ENCODE assay signal across 8 mouse cellular contexts in the genomic region with DNA sequence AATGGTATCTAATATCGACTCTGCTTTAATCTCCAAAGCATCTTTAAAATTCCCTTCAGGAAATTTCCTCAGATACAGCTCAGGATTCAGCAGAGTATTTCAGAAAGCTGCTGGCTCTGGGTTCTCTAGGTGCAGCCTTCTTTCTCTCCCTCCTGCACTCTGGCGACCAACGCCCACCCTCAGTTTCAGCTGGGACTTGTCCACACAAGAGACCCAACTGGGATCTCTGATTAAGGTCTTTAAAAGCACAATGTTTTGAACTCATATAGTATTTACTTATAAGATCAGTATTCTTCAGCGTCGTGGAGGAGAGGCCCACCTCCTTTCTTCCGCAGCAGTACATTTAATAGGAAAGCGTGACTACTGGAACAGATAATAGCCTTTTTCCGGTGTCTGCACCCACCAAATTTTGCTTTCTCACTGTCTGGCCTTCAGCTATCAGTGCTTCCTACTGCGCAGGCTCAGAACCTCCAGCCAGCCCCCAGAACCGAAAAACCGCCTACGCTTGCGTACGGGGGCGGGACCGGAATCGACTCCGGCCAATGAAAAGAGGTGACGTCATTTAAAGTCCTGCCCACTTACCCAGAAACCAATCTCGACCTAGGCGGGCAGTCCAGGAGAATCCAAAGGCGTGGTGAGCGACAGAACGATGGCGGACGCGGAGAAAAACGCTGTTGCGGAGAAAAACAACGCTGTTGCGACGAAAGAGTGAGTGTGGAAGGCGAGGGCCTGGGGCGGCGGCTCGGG. TPM values are rescaled to one million over a fixed set of nuclear protein-coding genes. Genes with fewer than 3 reads are reported as not detected.
DNase-seq lines count a peak whose midpoint lies in the region; ATAC-seq and TF ChIP-seq lines count a peak whose summit lies in the region.

A gene (plus strand): TSS at position 576 of the 747 bp plus-strand sequence.

- WGBS in embryonic facial prominence, embryonic 13.5 days, result 3% methylated on average over 36 of the region's 36 CpGs
- 2% methylated on average over 36 of the region's 36 CpGs for WGBS in kidney, adult 2 months
- 2% methylated on average over 36 of the region's 36 CpGs for whole genome bisulfite sequencing in limb, embryonic 12.5 days
- 2% methylated on average over 36 of the region's 36 CpGs for WGBS in midbrain, embryonic 15.5 days
- 4% methylated on average over 36 of the region's 36 CpGs for WGBS in spleen, adult 2 months

- no peaks in the 10 kb centered on the region for H3K27me3 ChIP-seq in embryonic facial prominence, embryonic 13.5 days
- no peaks in the 10 kb centered on the region for H3K27me3 ChIP-seq in kidney, adult 2 months (replicated peaks; ENCODE audit: control insufficient read depth, insufficient read depth, low read length)
- H3K27me3 ChIP-seq in limb, embryonic 12.5 days, result no peaks in the 10 kb centered on the region
- no peaks in the 10 kb centered on the region for H3K27me3 ChIP-seq in midbrain, embryonic 15.5 days (replicated peaks)
- H3K27me3 ChIP-seq in spleen, adult 2 months (ENCODE audit: control insufficient read depth, insufficient read depth, low read length), result no peaks in the 10 kb centered on the region

- H3K4me1 ChIP-seq in embryonic facial prominence, embryonic 13.5 days, result peaks cover 9% of the 10 kb centered on the region
- 0 out of 2 replicates have a peak, but pooled peaks cover 6% of the 10 kb centered on the region for H3K4me1 ChIP-seq in kidney, adult 2 months (ENCODE audit: control insufficient read depth, insufficient read depth, low read length)
- peaks cover 10% of the 10 kb centered on the region for H3K4me1 ChIP-seq in limb, embryonic 12.5 days (replicated peaks)
- H3K4me1 ChIP-seq in midbrain, embryonic 15.5 days, result peaks cover 32% of the 10 kb centered on the region
- no peaks in the 10 kb centered on the region for H3K4me1 ChIP-seq in spleen, adult 2 months (ENCODE audit: control insufficient read depth, insufficient read depth, insufficient read length)

- H3K4me2 ChIP-seq in embryonic facial prominence, embryonic 13.5 days, result peak within 1 kb of the TSS; percentile 77
- peak within 1 kb of the TSS; percentile 75 for H3K4me2 ChIP-seq in limb, embryonic 12.5 days
- peak within 1 kb of the TSS; percentile 78 for H3K4me2 ChIP-seq in midbrain, embryonic 15.5 days

- no peak for TF ChIP-seq CTCF in kidney, adult 2 months (conservative IDR thresholded peaks at IDR 0.05; ENCODE audit: insufficient read depth, insufficient read length, low read depth, low read length)
- no peak for TF ChIP-seq CTCF in spleen, adult 2 months (IDR thresholded peaks at IDR 0.05; ENCODE audit: extremely low read depth, insufficient read depth, insufficient read length, insufficient replicate concordance)

- peak; percentile 97 for ATAC-seq in embryonic facial prominence, embryonic 13.5 days (ENCODE audit: insufficient number of reproducible peaks, insufficient read depth, low FRiP score, low TSS enrichment, low read depth)
- peak; percentile 98 for ATAC-seq in limb, embryonic 12.5 days (ENCODE audit: insufficient number of reproducible peaks, insufficient read depth, low FRiP score, low TSS enrichment, low read depth)
- ATAC-seq in midbrain, embryonic 15.5 days (replicated peaks), result peak; percentile 98

- peak within 1 kb of the TSS; percentile 86 for H3K9ac ChIP-seq in embryonic facial prominence, embryonic 13.5 days
- H3K9ac ChIP-seq in limb, embryonic 12.5 days (replicated peaks), result peak within 1 kb of the TSS; percentile 75
- peak within 1 kb of the TSS; percentile 79 for H3K9ac ChIP-seq in midbrain, embryonic 15.5 days

- no peak for TF ChIP-seq POLR2A in kidney, adult 2 months (IDR thresholded peaks at IDR 0.05; ENCODE audit: low read depth, low read length)
- no peak for TF ChIP-seq POLR2A in spleen, adult 2 months (IDR thresholded peaks at IDR 0.05; ENCODE audit: low read depth, low read length)

- peak within 1 kb of the TSS; percentile 76 for H3K4me3 ChIP-seq in embryonic facial prominence, embryonic 13.5 days
- H3K4me3 ChIP-seq in kidney, adult 2 months (ENCODE audit: insufficient read depth, low read depth, low read length), result peak within 1 kb of the TSS; percentile 86
- H3K4me3 ChIP-seq in limb, embryonic 12.5 days (replicated peaks), result peak within 1 kb of the TSS; percentile 77
- peak within 1 kb of the TSS; percentile 77 for H3K4me3 ChIP-seq in midbrain, embryonic 15.5 days
- H3K4me3 ChIP-seq in spleen, adult 2 months (ENCODE audit: extremely low read depth, insufficient read depth, insufficient read length), result peak within 1 kb of the TSS; percentile 84

- peaks cover 32% of the 10 kb centered on the region for H3K36me3 ChIP-seq in embryonic facial prominence, embryonic 13.5 days
- peaks cover 3% of the 10 kb centered on the region for H3K36me3 ChIP-seq in kidney, adult 2 months (ENCODE audit: control insufficient read depth, insufficient read depth, low read length)
- H3K36me3 ChIP-seq in limb, embryonic 12.5 days, result peaks cover 31% of the 10 kb centered on the region
- H3K36me3 ChIP-seq in midbrain, embryonic 15.5 days (replicated peaks), result peaks cover 21% of the 10 kb centered on the region
- peaks cover 12% of the 10 kb centered on the region for H3K36me3 ChIP-seq in spleen, adult 2 months (ENCODE audit: control insufficient read depth, insufficient read depth, low read length)

- no peaks in the 10 kb centered on the region for H3K9me3 ChIP-seq in embryonic facial prominence, embryonic 13.5 days
- H3K9me3 ChIP-seq in limb, embryonic 12.5 days, result no peaks in the 10 kb centered on the region
- no peaks in the 10 kb centered on the region for H3K9me3 ChIP-seq in midbrain, embryonic 15.5 days

- H3K27ac ChIP-seq in embryonic facial prominence, embryonic 13.5 days, result peak within 1 kb of the TSS; percentile 90
- H3K27ac ChIP-seq in kidney, adult 2 months (ENCODE audit: insufficient read depth, low read depth, low read length), result peak within 1 kb of the TSS; percentile 65
- H3K27ac ChIP-seq in limb, embryonic 12.5 days, result peak within 1 kb of the TSS; percentile 92
- H3K27ac ChIP-seq in midbrain, embryonic 15.5 days, result peak within 1 kb of the TSS; percentile 95
- peak within 1 kb of the TSS; percentile 70 for H3K27ac ChIP-seq in spleen, adult 2 months (ENCODE audit: insufficient read depth, low read length)

- peak; percentile 94 for DNase-seq in 3134 (ENCODE audit: extremely low read depth, insufficient read length, low spot score)
- peak; percentile 95 to 96 for DNase-seq in adrenal gland, postnatal 36 days
- peak; percentile 97 to 98 for DNase-seq in heart, adult 18-20 months
- peak; percentile 98 for DNase-seq in kidney, adult 2 months
- DNase-seq in spleen, adult 2 months (ENCODE audit: low read depth in 1 of 2, low spot score in 2 of 2), result peak; percentile 89 to 93

RNA-seq across cellular contexts. Expression of the gene that starts here (rescaled TPM):
- 100 to 1,000 TPM; 126 to 154 TPM for total RNA-seq in adrenal gland, postnatal 36 days (2021)
- 225 and 232 TPM in 2 replicates for polyA plus RNA-seq in embryonic facial prominence, embryonic 13.5 days (2015; fragmentation: Nextera tagmentation; extraction: Ambion mirVana)
- 10 to 100 TPM; 45.4 to 46.0 TPM for total RNA-seq in heart, adult 18-20 months (2021)
- polyA plus RNA-seq in kidney, adult 2 months (2012; rRNA removed), result 76.3 and 93.3 TPM in 2 replicates
- polyA plus RNA-seq in limb, embryonic 12.5 days (2016; fragmentation: Nextera tagmentation; extraction: Ambion mirVana), result 283 and 284 TPM in 2 replicates
- 836 and 838 TPM in 2 replicates for polyA plus RNA-seq in midbrain, embryonic 15.5 days (2015; fragmentation: Nextera tagmentation; extraction: Ambion mirVana)
- polyA plus RNA-seq in spleen, adult 2 months (2012; rRNA removed), result 16.6 and 19.4 TPM in 2 replicates

Comparison
In these comparisons a context has a peak if more than half of its experiments do, and no peak if none do; other contexts are left out.
1. Peak in every context shown above with its lines: DNase-seq, ATAC-seq, H3K4me3 ChIP-seq and H3K27ac ChIP-seq.